Mouse (Mus musculus): ENCODE results near the gene Cdx2. TPM values are rescaled to one million over a fixed set of nuclear protein-coding genes. Genes with fewer than 3 reads are reported as not detected.
A peak's percentile ranks its signal among the peaks of the same experiment; 100 is the strongest.

The Cdx2 gene
- total RNA-seq (2014; rRNA removed) (not detected in 2 replicates), polyA plus RNA-seq (2015; fragmentation: Nextera tagmentation; extraction: Ambion mirVana) (not detected in 2 replicates)

- Histone ChIP-seq H3K27ac (no peak within 1 kb of the TSS), H3K9ac (replicated peaks; ENCODE audit: low read length) (no peak within 1 kb of the TSS), H3K4me3 (ENCODE audit: low read length) (peak within 1 kb of the TSS; percentile 7), H3K4me2 (ENCODE audit: low read depth, low read length) (no peak within 1 kb of the TSS), H3K4me1 (ENCODE audit: insufficient read depth, low read length) (no peaks in the 10 kb centered on the region), H3K27me3 (ENCODE audit: insufficient read depth, low read length) (peaks cover 99% of the 10 kb centered on the region), H3K9me3 (ENCODE audit: low read length) (no peaks in the 10 kb centered on the region), H3K36me3 (ENCODE audit: insufficient read depth, low read length) (no peaks in the 10 kb centered on the region)
- no peak for DNase-seq (ENCODE audit: low spot score)
- WGBS: under 1% methylated on average over 63 of the region's 63 CpGs
- no peak for TF ChIP-seq CTCF (IDR thresholded peaks at IDR 0.05; ENCODE audit: low read depth)
- ATAC-seq: no peak; the same call in 1 of the 2 replicates
Measured at GRCm38 (mm10) chr5:147306638-147307397, at the start of gene Cdx2. Gene Cdx2, minus strand, starts transcription at chr5:147307270.

- ATAC-seq: no peak
- no peaks in the 10 kb centered on the region for H3K4me1 ChIP-seq (ENCODE audit: insufficient read depth, low read length)
- H3K4me3 ChIP-seq (ENCODE audit: low read length): no peak overlapping the region
- no peak overlapping the region for H3K9ac ChIP-seq (replicated peaks; ENCODE audit: low read length)
- WGBS: 91% methylated on average over 13 of the region's 13 CpGs
- H3K27ac ChIP-seq: no peak overlapping the region
- H3K27me3 ChIP-seq (ENCODE audit: insufficient read depth, low read length): no peaks in the 10 kb centered on the region
- no peaks in the 10 kb centered on the region for H3K36me3 ChIP-seq (ENCODE audit: insufficient read depth, low read length)
- no peak for TF ChIP-seq CTCF (IDR thresholded peaks at IDR 0.05; ENCODE audit: low read depth)
- H3K9me3 ChIP-seq (ENCODE audit: low read length): no peaks in the 10 kb centered on the region
- no peak overlapping the region for H3K4me2 ChIP-seq (ENCODE audit: low read depth, low read length)
- no peak for DNase-seq (ENCODE audit: low spot score)
Measured at GRCm38 (mm10) chr5:147356260-147357055, 49.4 kb upstream of the Cdx2 start.

- WGBS: 83% methylated on average over 3 of the region's 3 CpGs
- Histone ChIP-seq H3K9ac (replicated peaks; ENCODE audit: low read length) (no peak overlapping the region), H3K9me3 (ENCODE audit: low read length) (no peaks in the 10 kb centered on the region), H3K4me3 (ENCODE audit: low read length) (no peak overlapping the region), H3K27me3 (ENCODE audit: insufficient read depth, low read length) (no peaks in the 10 kb centered on the region), H3K27ac (no peak overlapping the region), H3K4me1 (ENCODE audit: insufficient read depth, low read length) (no peaks in the 10 kb centered on the region), H3K36me3 (ENCODE audit: insufficient read depth, low read length) (no peaks in the 10 kb centered on the region), H3K4me2 (ENCODE audit: low read depth, low read length) (no peak overlapping the region)
- DNase-seq (ENCODE audit: low spot score) (no peak), ATAC-seq (no peak)
- TF ChIP-seq CTCF (IDR thresholded peaks at IDR 0.05; ENCODE audit: low read depth): no peak
Measured at GRCm38 (mm10) chr5:147355788-147356187, 48.7 kb upstream of the Cdx2 start.

GRCm38 (mm10) chr5:147354985-147355384, 47.9 kb upstream of the Cdx2 start:
- Histone ChIP-seq H3K27ac (no peak overlapping the region), H3K9me3 (ENCODE audit: low read length) (no peaks in the 10 kb centered on the region), H3K4me2 (ENCODE audit: low read depth, low read length) (no peak overlapping the region), H3K27me3 (ENCODE audit: insufficient read depth, low read length) (no peaks in the 10 kb centered on the region), H3K4me1 (ENCODE audit: insufficient read depth, low read length) (no peaks in the 10 kb centered on the region), H3K36me3 (ENCODE audit: insufficient read depth, low read length) (no peaks in the 10 kb centered on the region), H3K9ac (replicated peaks; ENCODE audit: low read length) (no peak overlapping the region), H3K4me3 (ENCODE audit: low read length) (no peak overlapping the region)
- ATAC-seq (no peak), DNase-seq (ENCODE audit: low spot score) (no peak)
- WGBS: 67% methylated on average over 8 of the region's 8 CpGs
- no peak for TF ChIP-seq CTCF (IDR thresholded peaks at IDR 0.05; ENCODE audit: low read depth)

- H3K36me3 ChIP-seq (ENCODE audit: insufficient read depth, low read length): no peaks in the 10 kb centered on the region
- DNase-seq (ENCODE audit: low spot score) (no peak), ATAC-seq (no peak)
- no peak overlapping the region for H3K27ac ChIP-seq
- H3K4me2 ChIP-seq (ENCODE audit: low read depth, low read length): no peak overlapping the region
- peak; percentile 26 for TF ChIP-seq CTCF (IDR thresholded peaks at IDR 0.05; ENCODE audit: low read depth)
- H3K9ac ChIP-seq (replicated peaks; ENCODE audit: low read length): no peak overlapping the region
- WGBS: 66% methylated on average over 17 of the region's 17 CpGs
- no peaks in the 10 kb centered on the region for H3K4me1 ChIP-seq (ENCODE audit: insufficient read depth, low read length)
- no peaks in the 10 kb centered on the region for H3K9me3 ChIP-seq (ENCODE audit: low read length)
- no peak overlapping the region for H3K4me3 ChIP-seq (ENCODE audit: low read length)
- H3K27me3 ChIP-seq (ENCODE audit: insufficient read depth, low read length): no peaks in the 10 kb centered on the region
Measured at GRCm38 (mm10) chr5:147354161-147354780, 47.2 kb upstream of the Cdx2 start.

GRCm38 (mm10) chr5:147351931-147352330, 44.9 kb upstream of the Cdx2 start:
- H3K4me1 ChIP-seq (ENCODE audit: insufficient read depth, low read length): no peaks in the 10 kb centered on the region
- H3K4me3 ChIP-seq (ENCODE audit: low read length): no peak overlapping the region
- no peak for TF ChIP-seq CTCF (IDR thresholded peaks at IDR 0.05; ENCODE audit: low read depth)
- H3K9ac ChIP-seq (replicated peaks; ENCODE audit: low read length): no peak overlapping the region
- no peaks in the 10 kb centered on the region for H3K36me3 ChIP-seq (ENCODE audit: insufficient read depth, low read length)
- H3K9me3 ChIP-seq (ENCODE audit: low read length): no peaks in the 10 kb centered on the region
- H3K27ac ChIP-seq: no peak overlapping the region
- no peaks in the 10 kb centered on the region for H3K27me3 ChIP-seq (ENCODE audit: insufficient read depth, low read length)
- DNase-seq (ENCODE audit: low spot score): no peak
- WGBS: 89% methylated on average over 8 of the region's 8 CpGs
- no peak for ATAC-seq
- no peak overlapping the region for H3K4me2 ChIP-seq (ENCODE audit: low read depth, low read length)

All from hindbrain, postnatal 0 days (tissue).